Mouse (Mus musculus) heart, embryonic 16.5 days (tissue): Measurements from ENCODE around the gene Gpr108. TPM values are rescaled to one million over a fixed set of nuclear protein-coding genes. Genes with fewer than 3 reads are reported as not detected.

Experiments used
- ATAC-seq: fragments of 200-750 bp; cut with Nextera tagmentation; replicated peaks from 2 replicates; pipeline ENCODE4 v1.8.0; 2017; ENCODE audit warnings: moderate number of reproducible peaks; ENCODE audit not compliant: insufficient read depth, low FRiP score; ENCODE audit errors: extremely low read depth
- H3K27ac ChIP-seq: fragments of 300-500 bp; sonication (generic); 2 replicates; pipeline ENCODE4 v1.5.1; 2014; ENCODE audit warnings: mild to moderate bottlenecking, low read length, control low read depth, moderate library complexity
- H3K27me3 ChIP-seq: fragments of 300-500 bp; sonication (generic); 2 replicates; pipeline ENCODE4 v1.6.1; 2014; ENCODE audit warnings: low read length, mixed read lengths; ENCODE audit not compliant: control insufficient read depth, insufficient read depth
- H3K36me3 ChIP-seq: fragments of 300-500 bp; sonication (generic); 2 replicates; pipeline ENCODE4 v1.6.1; 2014; ENCODE audit not compliant: control insufficient read depth, insufficient read depth
- H3K4me1 ChIP-seq: fragments of 300-500 bp; sonication (generic); 2 replicates; pipeline ENCODE4 v1.6.1; 2014; ENCODE audit warnings: low read length, mixed read lengths; ENCODE audit not compliant: control insufficient read depth, insufficient read depth
- H3K4me2 ChIP-seq: fragments of 300-500 bp; sonication (generic); 2 replicates; pipeline ENCODE4 v1.6.1; 2014; ENCODE audit warnings: low read depth, mild to moderate bottlenecking, control low read depth, low read length
- H3K4me3 ChIP-seq: fragments of 300-500 bp; sonication (generic); 2 replicates; pipeline ENCODE4 v1.5.1; 2014; ENCODE audit warnings: mild to moderate bottlenecking, control low read depth, low read length
- H3K9ac ChIP-seq: fragments of 300-500 bp; sonication (generic); 2 replicates; pipeline ENCODE4 v1.6.1; 2014; ENCODE audit warnings: low read length, control low read depth
- H3K9me3 ChIP-seq: fragments of 300-500 bp; sonication (generic); replicated peaks from 2 replicates; pipeline ENCODE4 v1.6.1; 2016; ENCODE audit warnings: low read length; ENCODE audit not compliant: control insufficient read depth
- WGBS: fragments of 180-500 bp; shearing (Covaris S2); extraction: QIAGEN DNeasy Blood & Tissue Kit; methylation state at CpG from one replicate; pipeline ENCODE4 v1.1.7; 2014; 5-methylcytosine and 5-hydroxymethylcytosine counted together
- polyA plus RNA-seq: library from polyadenylated mRNA; unstranded; fragments of >200 nt; fragmentation: Nextera tagmentation; extraction: Ambion mirVana; gene quantifications from 2 replicates; pipeline ENCODE4 v1.2.1, GENCODE M21; 2015

Gpr108 gene
- polyA plus RNA-seq, 1 experiment from 2014 or later, result 28.9 TPM

DNA sequence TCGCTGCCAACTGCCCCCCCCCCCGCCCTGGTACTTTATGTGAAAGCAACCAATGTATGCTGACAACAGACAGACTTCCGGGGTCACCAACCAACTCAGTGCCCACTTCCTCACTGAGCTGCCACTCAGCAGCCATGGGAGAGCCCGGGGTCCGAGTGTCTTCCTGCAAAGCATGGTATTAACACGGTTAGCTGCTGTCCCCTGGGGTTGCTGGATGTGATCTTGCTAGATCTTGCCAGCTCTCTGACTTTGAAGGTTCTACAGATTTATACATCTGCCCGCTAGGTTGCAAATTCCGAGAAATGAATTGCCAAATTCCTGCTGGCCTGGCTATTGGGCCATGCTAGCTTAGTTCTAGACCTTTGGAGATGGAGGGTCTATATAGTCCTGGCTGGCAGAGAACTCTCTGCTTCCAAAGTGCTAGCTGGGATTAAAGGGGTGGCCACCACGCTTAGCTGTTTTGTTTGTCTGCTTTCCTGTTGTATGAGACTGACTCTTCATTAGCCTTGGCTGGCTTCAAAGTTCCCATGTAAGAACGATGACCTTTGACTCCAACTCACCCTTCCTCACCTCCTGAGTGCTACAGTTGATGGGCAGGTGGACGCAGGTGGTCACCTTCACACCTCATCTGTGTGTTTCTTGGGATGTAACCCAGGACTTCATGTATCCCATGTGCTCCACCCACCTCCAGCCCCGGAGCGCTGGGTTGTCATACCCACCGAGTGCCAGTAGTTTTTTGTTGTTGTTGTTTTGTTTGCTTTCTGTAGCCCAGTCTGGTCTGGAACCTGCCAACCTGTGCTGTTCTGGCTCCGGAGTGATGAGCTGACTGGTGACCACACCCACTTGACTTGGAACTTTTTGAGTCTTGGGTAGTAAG is 18.2 kb downstream of the Gpr108 start:
- Histone ChIP-seq H3K4me1 (no peaks in the 10 kb centered on the region), H3K9me3 (no peaks in the 10 kb centered on the region), H3K36me3 (0 out of 2 replicates have a peak, but pooled peaks cover 7% of the 10 kb centered on the region), H3K27ac (no peak overlapping the region), H3K9ac (no peak overlapping the region), H3K4me3 (no peak overlapping the region), H3K4me2 (no peak overlapping the region), H3K27me3 (0 out of 2 replicates have a peak, but pooled peaks cover 3% of the 10 kb centered on the region)
- WGBS, result 71% methylated on average over 15 of the region's 15 CpGs
- ATAC-seq, result no peak

- H3K4me1 ChIP-seq, result no peaks in the 10 kb centered on the region
- WGBS, result 77% methylated on average over 3 of the region's 3 CpGs
- no peak overlapping the region for H3K4me3 ChIP-seq
- H3K27me3 ChIP-seq, result 0 out of 2 replicates have a peak, but pooled peaks cover 7% of the 10 kb centered on the region
- no peak overlapping the region for H3K27ac ChIP-seq
- no peaks in the 10 kb centered on the region for H3K36me3 ChIP-seq
- H3K9me3 ChIP-seq, result no peaks in the 10 kb centered on the region
- no peak overlapping the region for H3K9ac ChIP-seq
- ATAC-seq, result no peak
- no peak overlapping the region for H3K4me2 ChIP-seq
Measured at GRCm38 (mm10) chr17:57228873-57229272, 19.4 kb downstream of the Gpr108 start.

GRCm38 (mm10) chr17:57228014-57228413 is 20.2 kb downstream of the Gpr108 start, which contains the start of gene C3:
Gene C3 (minus strand): TSS chr17:57228136.
- Histone ChIP-seq H3K27ac (no peak within 1 kb of the TSS), H3K27me3 (0 out of 2 replicates have a peak, but pooled peaks cover 7% of the 10 kb centered on the region), H3K9ac (no peak within 1 kb of the TSS), H3K4me1 (no peaks in the 10 kb centered on the region), H3K4me2 (no peak within 1 kb of the TSS), H3K36me3 (no peaks in the 10 kb centered on the region), H3K4me3 (no peak within 1 kb of the TSS), H3K9me3 (no peaks in the 10 kb centered on the region)
- 76% methylated on average over 3 of the region's 3 CpGs for WGBS
- no peak for ATAC-seq

DNA sequence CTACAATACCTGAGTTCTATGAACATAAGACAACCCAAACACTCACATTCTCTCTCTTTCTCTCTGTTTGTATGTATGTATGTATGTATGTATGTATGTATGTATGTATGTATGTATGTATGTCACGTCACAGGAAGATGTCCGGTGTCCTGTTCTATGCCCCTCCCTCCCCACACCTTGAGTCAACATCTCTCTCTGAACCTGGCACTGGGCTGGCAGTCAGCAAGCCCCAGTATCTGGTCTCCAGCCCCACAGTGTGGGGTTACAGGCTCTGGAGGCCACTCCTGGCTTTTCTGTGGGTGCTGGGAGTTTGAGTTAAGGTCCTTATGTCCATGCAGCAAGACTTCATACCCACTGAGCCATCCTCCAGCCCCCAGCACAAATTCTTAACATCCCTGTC is 20.8 kb downstream of the Gpr108 start:
- no peak for ATAC-seq
- Histone ChIP-seq H3K27ac (no peak overlapping the region), H3K9ac (no peak overlapping the region), H3K36me3 (no peaks in the 10 kb centered on the region), H3K4me3 (no peak overlapping the region), H3K4me2 (no peak overlapping the region), H3K4me1 (no peaks in the 10 kb centered on the region), H3K9me3 (no peaks in the 10 kb centered on the region), H3K27me3 (0 out of 2 replicates have a peak, but pooled peaks cover 7% of the 10 kb centered on the region)
- WGBS, result 86% methylated on average over 2 of the region's 2 CpGs

GRCm38 (mm10) chr17:57223313-57223712 is 24.9 kb downstream of the Gpr108 start:
- 57% methylated on average over 9 of the region's 9 CpGs for WGBS
- peaks cover 8% of the 10 kb centered on the region; the same call in 1 of the 2 replicates for H3K27me3 ChIP-seq

DNA sequence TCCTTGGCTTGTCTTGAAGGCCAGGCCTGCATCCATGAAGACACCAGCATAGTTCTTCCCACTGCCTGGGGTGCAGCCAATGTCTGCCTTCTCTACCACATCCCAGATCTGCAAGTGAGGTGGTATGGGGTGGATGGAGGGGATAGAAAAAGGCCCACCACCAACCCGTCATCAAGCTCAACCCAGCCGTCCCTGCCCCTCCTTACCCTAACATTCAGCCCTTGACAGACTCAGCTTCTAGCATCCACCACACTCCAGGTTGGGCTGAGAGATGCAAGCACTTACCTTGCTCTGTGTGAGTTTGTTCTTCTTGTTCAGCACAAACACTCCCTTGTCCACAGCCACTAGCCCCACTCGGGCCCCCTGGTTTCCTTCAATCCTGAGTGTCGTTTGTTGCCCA is 26.3 kb downstream of the Gpr108 start:
- no peak overlapping the region for H3K9ac ChIP-seq
- H3K27me3 ChIP-seq, result peaks cover 9% of the 10 kb centered on the region; the same call in 1 of the 2 replicates
- ATAC-seq, result no peak
- H3K4me1 ChIP-seq, result no peaks in the 10 kb centered on the region
- no peak overlapping the region for H3K4me2 ChIP-seq
- no peaks in the 10 kb centered on the region for H3K36me3 ChIP-seq
- whole genome bisulfite sequencing, result 42% methylated on average over 4 of the region's 4 CpGs
- H3K4me3 ChIP-seq, result no peak overlapping the region
- no peak overlapping the region for H3K27ac ChIP-seq
- H3K9me3 ChIP-seq, result no peaks in the 10 kb centered on the region

More at GRCm38 (mm10) chr17:57223313-57223712, 24.9 kb downstream of the Gpr108 start:
- no peak overlapping the region for H3K9ac ChIP-seq
- no peaks in the 10 kb centered on the region for H3K4me1 ChIP-seq
- no peak overlapping the region for H3K27ac ChIP-seq
- no peak overlapping the region for H3K4me2 ChIP-seq
- H3K4me3 ChIP-seq, result no peak overlapping the region
- no peaks in the 10 kb centered on the region for H3K36me3 ChIP-seq
- no peak for ATAC-seq
- H3K9me3 ChIP-seq, result no peaks in the 10 kb centered on the region

GRCm38 (mm10) chr17:57219884-57220207 is 28.4 kb downstream of the Gpr108 start:
- no peak overlapping the region for H3K4me3 ChIP-seq
- H3K27me3 ChIP-seq, result peaks cover 7% of the 10 kb centered on the region; the same call in 1 of the 2 replicates
- no peak for ATAC-seq
- no peaks in the 10 kb centered on the region for H3K4me1 ChIP-seq
- WGBS, result 17% methylated on average over 3 of the region's 3 CpGs
- no peak overlapping the region for H3K27ac ChIP-seq
- no peaks in the 10 kb centered on the region for H3K9me3 ChIP-seq
- no peak overlapping the region for H3K9ac ChIP-seq
- H3K36me3 ChIP-seq, result no peaks in the 10 kb centered on the region
- H3K4me2 ChIP-seq, result no peak overlapping the region

DNA sequence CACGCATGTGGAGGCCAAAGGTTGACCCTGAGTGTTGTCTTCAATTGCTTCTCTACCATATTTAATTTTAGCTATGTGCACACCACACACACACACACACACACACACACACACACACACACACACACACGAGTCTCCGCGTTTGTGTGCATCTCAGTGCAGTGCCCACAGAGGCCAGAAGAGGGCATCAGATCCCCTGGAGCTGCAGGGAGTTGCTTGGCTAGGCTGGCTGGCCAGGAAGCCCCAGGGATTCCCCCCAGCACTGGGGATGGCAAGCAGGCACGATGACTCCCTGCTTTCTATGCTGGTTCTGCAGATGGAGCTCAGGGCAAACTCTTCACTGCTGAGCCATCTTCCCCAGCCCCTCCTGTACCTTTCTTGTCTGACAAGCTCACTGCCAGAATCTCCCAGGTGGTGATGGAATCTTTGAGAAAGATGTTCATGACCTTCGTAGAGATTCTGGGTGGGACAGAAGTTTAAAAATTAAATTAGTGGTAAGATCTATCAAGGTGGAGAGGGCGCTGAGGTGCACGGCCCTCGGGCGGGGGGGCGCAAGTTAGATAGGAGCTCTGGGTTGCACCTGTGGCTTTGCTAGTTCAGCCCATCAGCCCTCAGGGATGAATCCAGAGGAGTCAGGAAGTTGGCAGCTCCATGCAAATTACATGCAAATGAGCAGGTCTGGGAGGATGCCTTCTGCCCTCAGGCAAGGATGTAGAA is 28.9 kb downstream of the Gpr108 start:
- Histone ChIP-seq H3K36me3 (no peaks in the 10 kb centered on the region), H3K4me3 (no peak overlapping the region), H3K9ac (no peak overlapping the region), H3K4me2 (no peak overlapping the region), H3K27ac (no peak overlapping the region), H3K4me1 (no peaks in the 10 kb centered on the region), H3K9me3 (no peaks in the 10 kb centered on the region), H3K27me3 (peaks cover 3% of the 10 kb centered on the region; the same call in 1 of the 2 replicates)
- WGBS, result 22% methylated on average over 11 of the region's 11 CpGs
- no peak for ATAC-seq
